21 mouse cellular contexts compared by ENCODE assay signal in genomic region chr9:68491151-68491550, GRCm38 (mm10).
DNase-seq lines count a peak whose midpoint lies in the region; ATAC-seq and TF ChIP-seq lines count a peak whose summit lies in the region.
"Had no signal": no experiment of that assay in that cellular context is flagged by ENCODE, and none has a peak within 500 bp of the region (broad histone marks: within the 10 kb centered on the region; RNA-seq: fewer than 3 reads in every experiment).

No protein-coding gene starts in this region.

- intact Hi-C loops in heart, postnatal 14 days (cut with DNase I) = no loop called here

- no peak for TF ChIP-seq CTCF in lung, embryonic 14.5 days (IDR thresholded peaks at IDR 0.05; ENCODE audit: low read depth)
- TF ChIP-seq CTCF in lung, postnatal 0 days (IDR thresholded peaks at IDR 0.05) = no peak

- WGBS in lung, embryonic 14.5 days = 35% methylated on average over 2 of the region's 2 CpGs
- WGBS in lung, postnatal 0 days = 35% methylated on average over 2 of the region's 2 CpGs

- ATAC-seq in lung, embryonic 14.5 days (ENCODE audit: insufficient read depth) = no peak
- ATAC-seq in lung, postnatal 0 days = no peak
- ATAC-seq: activated CD4-positive, CD25-positive, alpha-beta regulatory T cell, adult 4 months; CD4-positive, CD25-positive, alpha-beta regulatory T cell, adult 4 months; Patski had no signal

- no peaks in the 10 kb centered on the region for H3K27me3 ChIP-seq in lung, embryonic 14.5 days (ENCODE audit: insufficient read depth, low read length)
- H3K27me3 ChIP-seq in lung, postnatal 0 days (replicated peaks; ENCODE audit: insufficient read depth, low read length) = no peaks in the 10 kb centered on the region
- H3K27me3 ChIP-seq: CH12.LX had no signal

- H3K4me3 ChIP-seq in lung, embryonic 14.5 days (ENCODE audit: low read depth, low read length) = no peak overlapping the region
- H3K4me3 ChIP-seq in lung, postnatal 0 days (ENCODE audit: low read depth, low read length) = no peak overlapping the region

- no peak overlapping the region for H3K4me2 ChIP-seq in lung, embryonic 14.5 days
- H3K4me2 ChIP-seq in lung, postnatal 0 days (replicated peaks; ENCODE audit: low read depth, low read length) = no peak overlapping the region

- no peaks in the 10 kb centered on the region for H3K36me3 ChIP-seq in lung, embryonic 14.5 days (ENCODE audit: insufficient read depth)
- no peaks in the 10 kb centered on the region for H3K36me3 ChIP-seq in lung, postnatal 0 days (ENCODE audit: insufficient read depth, low read length)
- H3K36me3 ChIP-seq: G1E had no signal

- no peaks in the 10 kb centered on the region for H3K4me1 ChIP-seq in lung, embryonic 14.5 days (ENCODE audit: insufficient read depth)
- H3K4me1 ChIP-seq in lung, postnatal 0 days (ENCODE audit: insufficient read depth, low read depth, low read length) = no peaks in the 10 kb centered on the region

- peak; percentile 66 for DNase-seq in heart, adult 11 months
- no peak for DNase-seq in heart, postnatal 14 days
- DNase-seq in lung, embryonic 14.5 days = peak; percentile 64
- no peak for DNase-seq in lung, postnatal 10 days
- DNase-seq in lung, postnatal 0 days (ENCODE audit: low spot score) = peak; percentile 30
- DNase-seq in lung, adult 18-20 months = no peak
- DNase-seq: adrenal gland, adult 2 months; adrenal gland, adult 8-10 months; adrenal gland, postnatal 10 days; adrenal gland, postnatal 14 days; adrenal gland, postnatal 25 days; adrenal gland, postnatal 36 days; B cell, adult 2 months; cerebellum, adult 11 months; cerebellum, adult 11-12 months; cerebellum, adult 18-20 months had no signal

- no peak overlapping the region for H3K9ac ChIP-seq in lung, embryonic 14.5 days
- H3K9ac ChIP-seq in lung, postnatal 0 days (replicated peaks; ENCODE audit: low read depth) = no peak overlapping the region

- H3K9me3 ChIP-seq in lung, embryonic 14.5 days (ENCODE audit: low read depth, low read length) = no peaks in the 10 kb centered on the region
- H3K9me3 ChIP-seq in lung, postnatal 0 days (ENCODE audit: low read length) = no peaks in the 10 kb centered on the region

- no peak overlapping the region for H3K27ac ChIP-seq in lung, embryonic 14.5 days (ENCODE audit: low read depth)
- H3K27ac ChIP-seq in lung, postnatal 0 days (ENCODE audit: low read length) = no peak overlapping the region

- no peak for TF ChIP-seq EP300 in lung, postnatal 0 days (IDR thresholded peaks at IDR 0.05)

Comparison
In these comparisons a context has a peak if more than half of its experiments do, and no peak if none do; other contexts are left out.
1. DNase-seq: peak in heart, adult 11 months (single experiment), lung, embryonic 14.5 days (single experiment) and lung, postnatal 0 days (single experiment); none in heart, postnatal 14 days (0 of 2), lung, postnatal 10 days (single experiment) and lung, adult 18-20 months (0 of 2).